Mouse (Mus musculus): Measurements from ENCODE around the gene Bbs10. TPM values are rescaled to one million over a fixed set of nuclear protein-coding genes. Genes with fewer than 3 reads are reported as not detected.

Bbs10 gene
- polyA plus RNA-seq, 1 experiment from 2014 or later, result 1.4 TPM

DNA sequence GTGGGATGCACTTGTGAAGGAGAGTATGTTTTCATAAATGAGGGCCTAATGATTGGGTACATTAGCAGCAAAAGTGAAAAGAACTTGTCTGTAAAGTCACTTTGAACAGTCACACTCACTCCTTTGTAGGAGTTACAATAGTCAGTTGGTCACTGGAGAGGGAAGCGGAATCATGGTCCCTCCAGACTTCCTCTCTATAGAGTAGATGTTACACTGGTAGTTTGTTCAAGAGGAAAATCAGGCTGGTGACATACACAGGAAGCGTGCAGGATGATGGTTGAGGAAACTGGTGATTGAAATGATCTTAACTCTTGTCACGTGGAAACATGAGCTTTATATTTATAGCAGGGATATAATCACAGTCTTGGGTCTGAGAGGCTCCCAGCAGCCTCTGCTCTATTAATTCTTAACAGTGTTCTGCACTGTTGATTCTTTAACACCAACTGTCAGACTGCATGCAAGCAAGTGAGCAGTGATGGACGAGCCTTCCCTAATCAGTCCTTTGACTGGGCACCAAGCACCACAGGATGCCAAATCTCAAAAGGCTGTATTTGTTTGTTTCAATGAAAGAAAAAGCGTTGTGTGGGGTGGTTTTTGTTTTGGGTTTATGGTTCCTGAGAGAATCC lies 24.9 kb upstream of the Bbs10 start:
- WGBS (ENCODE audit: insufficient replicate concordance), result 74% methylated on average over 5 of the region's 5 CpGs
- peaks cover 50% of the 10 kb centered on the region for H3K36me3 ChIP-seq (ENCODE audit: control insufficient read depth, insufficient read depth)

DNA sequence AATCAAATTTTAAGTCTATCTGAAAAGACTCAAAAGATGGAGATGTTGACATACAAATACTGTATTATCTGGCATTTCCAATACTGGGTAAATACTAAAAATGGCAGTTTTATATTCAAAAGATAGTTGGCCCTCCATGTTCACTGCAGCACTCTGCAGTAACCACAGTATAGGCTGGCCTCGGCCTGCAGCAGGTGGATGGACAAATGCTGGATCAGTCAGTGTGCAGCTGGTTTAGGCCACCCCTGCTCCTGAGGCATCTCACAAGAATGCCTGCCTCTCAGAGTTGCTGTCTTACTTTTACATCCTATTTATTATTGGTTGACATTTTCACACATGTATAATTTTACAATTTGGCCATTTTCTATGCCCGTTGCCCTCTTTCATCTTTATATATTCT lies 22.7 kb upstream of the Bbs10 start:
- no peak overlapping the region for H3K4me3 ChIP-seq (ENCODE audit: low read depth, low read length)
- no peaks in the 10 kb centered on the region for H3K4me1 ChIP-seq (ENCODE audit: control insufficient read depth, low read depth, low read length)
- H3K9me3 ChIP-seq (replicated peaks; ENCODE audit: control insufficient read depth, low read length), result no peaks in the 10 kb centered on the region
- 83% methylated on average over 2 of the region's 2 CpGs for WGBS (ENCODE audit: insufficient replicate concordance)
- H3K27ac ChIP-seq (ENCODE audit: low read length), result no peak overlapping the region
- H3K4me2 ChIP-seq (ENCODE audit: low read depth, low read length), result no peak overlapping the region
- H3K27me3 ChIP-seq (ENCODE audit: control insufficient read depth, insufficient read depth, low read depth, low read length), result no peaks in the 10 kb centered on the region
- peaks cover 47% of the 10 kb centered on the region for H3K36me3 ChIP-seq (ENCODE audit: control insufficient read depth, insufficient read depth)
- no peak overlapping the region for H3K9ac ChIP-seq (ENCODE audit: low read depth, low read length)
- no peak for ATAC-seq (ENCODE audit: low read depth)

More for the DNA sequence above, 24.9 kb upstream of the Bbs10 start:
- Histone ChIP-seq H3K27me3 (ENCODE audit: control insufficient read depth, insufficient read depth, low read depth, low read length) (no peaks in the 10 kb centered on the region), H3K27ac (ENCODE audit: low read length) (no peak overlapping the region), H3K9ac (ENCODE audit: low read depth, low read length) (no peak overlapping the region), H3K9me3 (replicated peaks; ENCODE audit: control insufficient read depth, low read length) (no peaks in the 10 kb centered on the region), H3K4me3 (ENCODE audit: low read depth, low read length) (no peak overlapping the region), H3K4me2 (ENCODE audit: low read depth, low read length) (no peak overlapping the region), H3K4me1 (ENCODE audit: control insufficient read depth, low read depth, low read length) (no peaks in the 10 kb centered on the region)
- ATAC-seq (ENCODE audit: low read depth), result no peak

DNA sequence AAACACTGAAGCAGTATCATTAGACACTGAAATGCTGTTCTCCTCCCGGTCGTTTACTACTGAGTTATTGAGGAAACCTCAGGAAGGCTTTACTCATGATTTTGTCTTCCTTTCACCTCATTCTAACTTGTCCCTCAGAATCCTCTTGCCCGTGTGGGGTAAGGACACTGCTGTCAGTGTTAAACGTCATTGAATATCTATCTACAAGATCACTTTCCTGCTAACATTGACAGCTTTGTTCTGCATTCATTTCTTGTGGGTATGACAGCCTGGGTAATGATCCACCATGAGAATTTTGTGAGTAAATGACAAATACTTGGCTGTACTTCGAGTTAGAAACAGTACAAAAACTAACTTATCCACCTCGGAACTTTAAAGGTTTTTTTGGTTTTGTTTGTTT lies 848 bp upstream of the Bbs10 start:
- 27% methylated on average over 6 of the region's 6 CpGs for WGBS (ENCODE audit: insufficient replicate concordance)
- peak overlapping the region; percentile 82 for H3K4me2 ChIP-seq (ENCODE audit: low read depth, low read length)
- peak overlapping the region; percentile 86 for H3K4me3 ChIP-seq (ENCODE audit: low read depth, low read length)
- H3K27ac ChIP-seq (ENCODE audit: low read length), result no peak overlapping the region
- no peak for ATAC-seq (ENCODE audit: low read depth)
- peaks cover 4% of the 10 kb centered on the region for H3K36me3 ChIP-seq (ENCODE audit: control insufficient read depth, insufficient read depth)
- peaks cover 12% of the 10 kb centered on the region for H3K4me1 ChIP-seq (ENCODE audit: control insufficient read depth, low read depth, low read length)
- no peak overlapping the region; the same call in 1 of the 2 replicates for H3K9ac ChIP-seq (ENCODE audit: low read depth, low read length)
- no peaks in the 10 kb centered on the region for H3K9me3 ChIP-seq (replicated peaks; ENCODE audit: control insufficient read depth, low read length)
- no peaks in the 10 kb centered on the region for H3K27me3 ChIP-seq (ENCODE audit: control insufficient read depth, insufficient read depth, low read depth, low read length)

DNA sequence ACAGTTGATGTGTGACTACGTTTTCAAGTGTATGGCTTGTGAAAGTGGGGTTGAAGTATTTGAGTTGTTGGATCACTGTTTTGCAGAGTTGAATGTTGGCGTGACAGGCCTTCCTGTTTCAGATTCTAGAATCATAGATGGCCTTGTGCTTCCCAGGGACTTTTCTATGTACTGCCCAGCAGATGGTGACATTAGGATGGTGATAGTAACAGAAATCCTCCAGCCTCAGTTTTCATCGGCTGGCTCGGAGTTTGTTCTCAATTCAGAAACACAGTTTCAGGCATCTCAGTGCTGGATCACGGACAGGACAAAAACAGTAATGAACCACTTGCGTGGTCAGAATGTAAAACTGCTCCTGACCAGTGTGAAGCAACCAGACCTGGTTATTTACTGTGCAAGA lies 1.1 kb downstream of the Bbs10 start:
- H3K4me1 ChIP-seq (ENCODE audit: control insufficient read depth, low read depth, low read length), result peaks cover 12% of the 10 kb centered on the region
- no peaks in the 10 kb centered on the region for H3K27me3 ChIP-seq (ENCODE audit: control insufficient read depth, insufficient read depth, low read depth, low read length)
- H3K36me3 ChIP-seq (ENCODE audit: control insufficient read depth, insufficient read depth), result no peaks in the 10 kb centered on the region
- no peak overlapping the region for H3K4me3 ChIP-seq (ENCODE audit: low read depth, low read length)
- H3K27ac ChIP-seq (ENCODE audit: low read length), result no peak overlapping the region
- H3K9ac ChIP-seq (ENCODE audit: low read depth, low read length), result no peak overlapping the region
- ATAC-seq (ENCODE audit: low read depth), result no peak
- no peaks in the 10 kb centered on the region for H3K9me3 ChIP-seq (replicated peaks; ENCODE audit: control insufficient read depth, low read length)
- WGBS (ENCODE audit: insufficient replicate concordance), result 80% methylated on average over 6 of the region's 6 CpGs
- H3K4me2 ChIP-seq (ENCODE audit: low read depth, low read length), result no peak overlapping the region

DNA sequence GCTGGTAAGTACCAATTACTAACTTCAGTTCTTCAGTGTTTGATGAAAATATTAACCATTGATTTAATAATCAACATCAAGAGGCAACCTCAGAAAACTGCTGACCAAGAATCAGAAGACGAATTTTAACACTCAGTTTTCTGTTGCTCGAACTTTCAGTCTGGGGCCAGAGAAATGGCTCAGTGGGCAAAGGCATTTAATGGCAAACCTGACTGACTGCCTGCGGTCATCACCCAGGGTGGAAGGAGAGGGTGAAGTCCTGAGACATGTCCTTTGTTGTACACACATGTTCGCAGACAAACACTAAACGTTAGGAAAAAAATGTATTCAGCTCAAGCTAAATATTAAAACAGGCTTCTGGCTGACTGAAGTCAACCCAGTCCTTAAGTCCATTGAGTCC lies 2.6 kb downstream of the Bbs10 start:
- Histone ChIP-seq H3K9ac (ENCODE audit: low read depth, low read length) (no peak overlapping the region), H3K27ac (ENCODE audit: low read length) (no peak overlapping the region), H3K4me3 (ENCODE audit: low read depth, low read length) (no peak overlapping the region), H3K36me3 (ENCODE audit: control insufficient read depth, insufficient read depth) (no peaks in the 10 kb centered on the region), H3K4me1 (ENCODE audit: control insufficient read depth, low read depth, low read length) (peaks cover 12% of the 10 kb centered on the region), H3K27me3 (ENCODE audit: control insufficient read depth, insufficient read depth, low read depth, low read length) (no peaks in the 10 kb centered on the region), H3K9me3 (replicated peaks; ENCODE audit: control insufficient read depth, low read length) (no peaks in the 10 kb centered on the region), H3K4me2 (ENCODE audit: low read depth, low read length) (no peak overlapping the region)
- WGBS (ENCODE audit: insufficient replicate concordance), result 71% methylated on average over 5 of the region's 5 CpGs
- no peak for ATAC-seq (ENCODE audit: low read depth)

DNA sequence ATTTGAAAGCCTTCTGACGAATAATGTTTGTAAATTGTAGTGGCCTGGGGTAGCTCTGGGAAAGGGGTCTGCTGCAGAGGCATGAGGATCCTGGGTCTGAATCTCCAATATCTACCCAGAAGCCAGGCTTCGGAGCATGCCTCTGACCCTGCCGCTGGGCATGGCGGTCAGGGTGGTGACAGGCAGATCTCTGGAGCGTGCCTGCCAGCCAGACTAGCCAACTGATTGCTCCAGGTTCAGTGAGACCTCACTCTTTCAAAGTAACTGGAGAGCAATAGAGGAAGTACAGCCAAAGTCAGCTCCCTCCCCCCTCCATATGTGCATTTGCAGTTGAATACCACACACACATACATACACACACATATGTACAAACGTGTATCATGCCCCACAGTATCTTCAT lies 4.0 kb downstream of the Bbs10 start:
- H3K27me3 ChIP-seq (ENCODE audit: control insufficient read depth, insufficient read depth, low read depth, low read length), result no peaks in the 10 kb centered on the region
- no peak overlapping the region for H3K9ac ChIP-seq (ENCODE audit: low read depth, low read length)
- H3K4me1 ChIP-seq (ENCODE audit: control insufficient read depth, low read depth, low read length), result peaks cover 12% of the 10 kb centered on the region
- no peak for ATAC-seq (ENCODE audit: low read depth)
- H3K36me3 ChIP-seq (ENCODE audit: control insufficient read depth, insufficient read depth), result no peaks in the 10 kb centered on the region
- no peaks in the 10 kb centered on the region for H3K9me3 ChIP-seq (replicated peaks; ENCODE audit: control insufficient read depth, low read length)
- WGBS (ENCODE audit: insufficient replicate concordance), result 62% methylated on average over 6 of the region's 6 CpGs
- no peak overlapping the region for H3K4me2 ChIP-seq (ENCODE audit: low read depth, low read length)
- H3K4me3 ChIP-seq (ENCODE audit: low read depth, low read length), result no peak overlapping the region
- no peak overlapping the region for H3K27ac ChIP-seq (ENCODE audit: low read length)

DNA sequence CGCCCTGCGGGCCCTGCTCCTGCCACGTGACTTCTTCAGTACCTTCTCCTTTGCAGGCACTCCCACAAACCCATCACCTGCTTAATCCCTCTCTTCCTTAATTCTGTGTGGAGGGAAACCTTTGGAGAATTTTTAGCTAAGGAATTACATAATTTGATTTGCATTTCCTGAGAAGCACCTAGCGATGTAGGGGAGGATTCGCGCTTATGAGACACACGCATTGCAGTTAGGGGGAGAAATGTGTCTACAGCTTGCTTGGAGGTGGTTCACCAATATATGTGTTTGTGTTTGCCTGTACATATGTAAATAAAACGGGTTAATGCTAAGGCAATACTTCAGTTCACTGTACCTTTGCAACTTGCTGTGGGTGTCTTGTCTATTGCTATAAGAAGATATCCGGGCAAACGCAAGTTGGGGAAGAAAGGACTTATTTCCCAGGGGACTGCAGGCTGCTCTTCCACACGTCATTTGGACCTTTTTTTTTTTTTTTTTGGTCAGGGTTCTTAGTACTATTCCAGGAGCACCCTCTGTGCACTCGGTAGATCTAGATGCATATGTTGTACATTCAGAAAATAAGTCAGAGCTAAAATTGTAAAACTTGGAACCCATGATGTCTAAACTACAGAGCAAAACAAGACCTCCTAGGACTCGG lies 10.5 kb downstream of the Bbs10 start:
- no peak for ATAC-seq (ENCODE audit: low read depth)
- no peak overlapping the region for H3K27ac ChIP-seq (ENCODE audit: low read length)
- 78% methylated on average over 13 of the region's 13 CpGs for WGBS (ENCODE audit: insufficient replicate concordance)

DNA sequence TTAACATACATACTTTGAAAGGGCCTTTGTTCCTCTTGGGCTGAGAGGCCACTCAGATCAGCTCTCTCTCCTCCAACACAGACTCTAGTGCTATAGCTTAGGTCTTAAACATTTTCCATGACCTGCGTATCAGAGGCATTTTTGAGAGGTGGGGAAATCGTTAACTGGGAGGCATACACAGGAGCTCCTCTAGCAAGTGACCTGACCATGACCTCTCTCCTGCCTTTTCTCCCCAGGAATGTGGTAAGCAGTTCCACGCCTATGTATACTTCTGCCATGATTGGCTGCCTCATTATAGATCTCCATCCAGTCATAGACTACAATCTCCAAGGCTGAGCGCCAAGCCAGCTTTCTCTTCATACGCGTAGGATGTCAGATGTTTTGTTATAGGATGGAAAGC lies 14.8 kb downstream of the Bbs10 start:
- no peaks in the 10 kb centered on the region for H3K27me3 ChIP-seq (ENCODE audit: control insufficient read depth, insufficient read depth, low read depth, low read length)
- no peaks in the 10 kb centered on the region for H3K4me1 ChIP-seq (ENCODE audit: control insufficient read depth, low read depth, low read length)
- no peaks in the 10 kb centered on the region for H3K9me3 ChIP-seq (replicated peaks; ENCODE audit: control insufficient read depth, low read length)
- H3K27ac ChIP-seq (ENCODE audit: low read length), result no peak overlapping the region
- H3K9ac ChIP-seq (ENCODE audit: low read depth, low read length), result no peak overlapping the region
- H3K4me3 ChIP-seq (ENCODE audit: low read depth, low read length), result no peak overlapping the region
- no peaks in the 10 kb centered on the region for H3K36me3 ChIP-seq (ENCODE audit: control insufficient read depth, insufficient read depth)
- H3K4me2 ChIP-seq (ENCODE audit: low read depth, low read length), result no peak overlapping the region
- ATAC-seq (ENCODE audit: low read depth), result no peak
- WGBS (ENCODE audit: insufficient replicate concordance), result 63% methylated on average over 6 of the region's 6 CpGs

More for the DNA sequence above, 10.5 kb downstream of the Bbs10 start:
- Histone ChIP-seq H3K9ac (ENCODE audit: low read depth, low read length) (no peak overlapping the region), H3K4me1 (ENCODE audit: control insufficient read depth, low read depth, low read length) (no peaks in the 10 kb centered on the region), H3K36me3 (ENCODE audit: control insufficient read depth, insufficient read depth) (no peaks in the 10 kb centered on the region), H3K4me2 (ENCODE audit: low read depth, low read length) (no peak overlapping the region), H3K4me3 (ENCODE audit: low read depth, low read length) (no peak overlapping the region), H3K9me3 (replicated peaks; ENCODE audit: control insufficient read depth, low read length) (no peaks in the 10 kb centered on the region), H3K27me3 (ENCODE audit: control insufficient read depth, insufficient read depth, low read depth, low read length) (no peaks in the 10 kb centered on the region)

DNA sequence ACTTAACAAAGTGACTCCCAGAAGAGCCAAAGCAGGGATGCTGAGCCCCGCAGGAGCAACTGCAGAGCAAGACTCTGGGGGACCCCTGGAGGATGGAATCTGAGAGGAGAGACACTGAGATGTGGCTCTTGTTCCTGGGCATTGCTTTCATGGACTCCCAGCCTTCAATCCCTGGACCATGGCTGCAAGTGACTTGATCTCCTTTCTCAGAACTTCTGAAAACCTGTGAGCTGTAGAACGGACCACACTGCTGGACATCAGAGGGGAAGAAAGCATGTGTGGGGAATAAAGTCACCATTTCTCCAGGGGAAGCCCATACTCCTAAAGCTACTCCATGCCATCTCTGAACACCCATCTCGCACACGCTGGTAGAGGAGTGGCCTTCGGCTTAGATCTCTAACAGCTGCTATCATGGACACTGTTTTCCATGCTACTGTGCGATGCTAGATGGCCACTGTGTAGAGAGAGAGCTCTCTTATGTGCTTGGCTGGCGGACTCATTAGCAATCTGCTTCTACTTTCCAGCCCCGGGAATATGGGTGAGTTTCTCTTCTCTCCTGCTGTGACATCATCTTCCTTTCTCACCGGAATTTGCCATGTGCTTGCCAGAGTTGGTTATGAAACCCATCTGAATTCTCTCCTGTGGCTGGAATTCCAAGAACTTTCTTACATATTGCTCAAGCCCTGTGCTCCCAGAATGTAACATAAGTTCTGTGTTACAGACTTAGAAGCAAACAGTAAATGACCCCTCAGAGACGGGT lies 16.3 kb downstream of the Bbs10 start:
- Histone ChIP-seq H3K36me3 (ENCODE audit: control insufficient read depth, insufficient read depth) (no peaks in the 10 kb centered on the region), H3K9me3 (replicated peaks; ENCODE audit: control insufficient read depth, low read length) (no peaks in the 10 kb centered on the region), H3K4me3 (ENCODE audit: low read depth, low read length) (no peak overlapping the region), H3K27me3 (ENCODE audit: control insufficient read depth, insufficient read depth, low read depth, low read length) (no peaks in the 10 kb centered on the region), H3K4me2 (ENCODE audit: low read depth, low read length) (no peak overlapping the region), H3K27ac (ENCODE audit: low read length) (no peak overlapping the region), H3K4me1 (ENCODE audit: control insufficient read depth, low read depth, low read length) (no peaks in the 10 kb centered on the region), H3K9ac (ENCODE audit: low read depth, low read length) (no peak overlapping the region)
- no peak for ATAC-seq (ENCODE audit: low read depth)
- 61% methylated on average over 10 of the region's 10 CpGs for WGBS (ENCODE audit: insufficient replicate concordance)

Data from liver, embryonic 16.5 days (tissue).